Mouse (Mus musculus) limb, embryonic 14.5 days (tissue): Measurements from ENCODE around the gene Aspscr1. TPM values are rescaled to one million over a fixed set of nuclear protein-coding genes. Genes with fewer than 3 reads are reported as not detected.

Experiments
- ATAC-seq: fragments of 200-750 bp; cut with Nextera tagmentation; 2 replicates; pipeline ENCODE4 v1.8.0; 2017; ENCODE audit warnings: low read depth, moderate number of reproducible peaks, moderate TSS enrichment; ENCODE audit not compliant: low FRiP score
- DNase-seq: peaks from one replicate; pipeline ENCODE4 v3.0.0-alpha.2; 2015; ENCODE audit warnings: low spot score
- H3K27ac ChIP-seq: fragments of 300-500 bp; sonication (generic); replicated peaks from 2 replicates; pipeline ENCODE4 v1.5.1; 2014; ENCODE audit warnings: low read depth, mild to moderate bottlenecking, low read length, moderate library complexity, mixed read lengths
- H3K27me3 ChIP-seq: fragments of 300-500 bp; sonication (generic); 2 replicates; pipeline ENCODE4 v1.6.1; 2014; ENCODE audit warnings: low read length, mixed read lengths; ENCODE audit not compliant: control insufficient read depth, insufficient read depth
- H3K36me3 ChIP-seq: fragments of 300-500 bp; sonication (generic); 2 replicates; pipeline ENCODE4 v1.6.1; 2014; ENCODE audit warnings: mild to moderate bottlenecking, low read length, moderate library complexity, mixed read lengths; ENCODE audit not compliant: control insufficient read depth, insufficient read depth
- H3K4me1 ChIP-seq: fragments of 300-500 bp; sonication (generic); 2 replicates; pipeline ENCODE4 v1.6.1; 2014; ENCODE audit warnings: antibody characterized with exemption, low read length, mixed read lengths; ENCODE audit not compliant: control insufficient read depth, insufficient read depth
- H3K4me2 ChIP-seq: fragments of 300-500 bp; sonication (generic); replicated peaks from 2 replicates; pipeline ENCODE4 v1.6.1; 2014; ENCODE audit warnings: low read depth, mild to moderate bottlenecking, low read length, moderate library complexity; ENCODE audit not compliant: severe bottlenecking
- H3K4me3 ChIP-seq: fragments of 300-500 bp; sonication (generic); replicated peaks from 2 replicates; pipeline ENCODE4 v1.5.1; 2014; ENCODE audit warnings: low read length
- H3K9ac ChIP-seq: fragments of 300-500 bp; sonication (generic); 2 replicates; pipeline ENCODE4 v1.6.1; 2014; ENCODE audit warnings: mild to moderate bottlenecking, low read depth, low read length, moderate library complexity; ENCODE audit not compliant: severe bottlenecking
- H3K9me3 ChIP-seq: fragments of 300-500 bp; sonication (generic); 2 replicates; pipeline ENCODE4 v1.6.1; 2016; ENCODE audit warnings: low read length; ENCODE audit not compliant: control insufficient read depth
- POLR2A ChIP-seq: fragments of 200-500 bp; IDR thresholded peaks from 2 replicates; pipeline ENCODE4 v1.8.0; 2012; ENCODE audit warnings: inconsistent platforms, mild to moderate bottlenecking, moderate library complexity, borderline replicate concordance; ENCODE audit not compliant: insufficient read depth, insufficient read length; ENCODE audit errors: extremely low read depth
- WGBS: fragments of 180-500 bp; shearing (Covaris S2); extraction: QIAGEN DNeasy Blood & Tissue Kit; methylation state at CpG from one replicate; pipeline ENCODE4 v1.1.7; 2014; 5-methylcytosine and 5-hydroxymethylcytosine counted together
- polyA plus RNA-seq, 2 experiments: library from polyadenylated mRNA; depleted of rRNA in 1 of 2; stranded (reverse) in 1 of 2; unstranded in 1 of 2; fragments of >200 nt; fragmentation: Nextera tagmentation in 1 of 2; extraction: Ambion mirVana in 1 of 2; gene quantifications; 2 replicates each; pipeline versions ENCODE4 v1.2.1 to v1.2.3; 2012 to 2014

Gene Aspscr1
- polyA plus RNA-seq (2012; rRNA removed) (73.9 and 88.6 TPM in 2 replicates), polyA plus RNA-seq (2014; fragmentation: Nextera tagmentation; extraction: Ambion mirVana) (96.1 and 101 TPM in 2 replicates)

DNA sequence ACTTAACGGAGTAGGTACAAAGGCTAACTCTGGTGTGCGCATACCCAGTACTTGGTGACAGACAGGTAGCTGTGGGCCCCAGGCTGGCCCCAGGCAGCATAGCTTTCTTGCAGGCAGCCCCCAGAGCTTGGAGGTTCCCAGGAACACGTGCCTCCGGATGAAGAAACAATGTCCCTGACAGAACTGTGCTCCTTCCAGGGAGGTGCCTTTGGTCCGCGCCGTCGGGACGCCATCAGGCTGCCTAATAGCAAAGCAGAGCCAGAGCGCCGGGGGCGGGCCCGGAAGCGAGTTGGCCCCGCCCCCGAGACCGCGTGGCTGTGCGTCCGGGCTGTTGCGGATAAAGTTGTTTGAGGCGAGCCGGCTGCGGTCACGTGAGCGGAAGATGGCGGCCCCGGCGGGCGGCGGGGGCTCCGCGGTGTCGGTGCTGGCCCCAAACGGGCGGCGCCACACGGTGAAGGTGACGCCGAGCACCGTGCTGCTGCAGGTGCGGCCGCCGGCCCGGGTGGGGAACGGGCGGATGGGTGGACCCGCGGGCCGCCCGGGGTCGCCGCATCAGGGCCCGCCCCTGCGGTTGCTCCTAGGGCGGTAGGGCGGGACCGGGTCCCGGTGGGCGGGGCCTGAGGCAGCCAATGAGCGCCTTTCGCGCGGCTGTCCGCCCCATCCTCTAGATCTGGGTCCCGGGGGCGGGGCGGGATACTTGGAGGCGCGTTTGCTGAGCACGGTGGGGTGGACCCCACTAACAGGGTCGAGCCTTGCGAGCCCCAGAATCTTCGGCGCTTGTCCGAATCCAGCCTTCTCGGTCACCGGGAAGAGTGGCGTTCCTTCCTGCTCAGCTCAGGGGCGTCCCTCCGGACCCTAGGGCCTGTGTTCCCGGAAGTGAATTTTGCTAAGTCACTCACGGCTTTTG, at the start of gene Aspscr1:
Gene Aspscr1 (plus strand): TSS at position 287 of the 907 bp plus-strand sequence.
- H3K4me3 ChIP-seq = peak within 1 kb of the TSS; percentile 73
- no peaks in the 10 kb centered on the region for H3K9me3 ChIP-seq
- peak; percentile 99 for ATAC-seq
- H3K9ac ChIP-seq = peak within 1 kb of the TSS; percentile 77
- 2% methylated on average over 51 of the region's 83 CpGs for WGBS
- H3K36me3 ChIP-seq = peaks cover 6% of the 10 kb centered on the region
- H3K4me1 ChIP-seq = peaks cover 9% of the 10 kb centered on the region
- H3K27me3 ChIP-seq = no peaks in the 10 kb centered on the region
- TF ChIP-seq POLR2A = peak; percentile 65; the same call in 1 of the 2 replicates
- DNase-seq = peak; percentile 97
- H3K27ac ChIP-seq = peak within 1 kb of the TSS; percentile 79
- peak within 1 kb of the TSS; percentile 91 for H3K4me2 ChIP-seq

DNA sequence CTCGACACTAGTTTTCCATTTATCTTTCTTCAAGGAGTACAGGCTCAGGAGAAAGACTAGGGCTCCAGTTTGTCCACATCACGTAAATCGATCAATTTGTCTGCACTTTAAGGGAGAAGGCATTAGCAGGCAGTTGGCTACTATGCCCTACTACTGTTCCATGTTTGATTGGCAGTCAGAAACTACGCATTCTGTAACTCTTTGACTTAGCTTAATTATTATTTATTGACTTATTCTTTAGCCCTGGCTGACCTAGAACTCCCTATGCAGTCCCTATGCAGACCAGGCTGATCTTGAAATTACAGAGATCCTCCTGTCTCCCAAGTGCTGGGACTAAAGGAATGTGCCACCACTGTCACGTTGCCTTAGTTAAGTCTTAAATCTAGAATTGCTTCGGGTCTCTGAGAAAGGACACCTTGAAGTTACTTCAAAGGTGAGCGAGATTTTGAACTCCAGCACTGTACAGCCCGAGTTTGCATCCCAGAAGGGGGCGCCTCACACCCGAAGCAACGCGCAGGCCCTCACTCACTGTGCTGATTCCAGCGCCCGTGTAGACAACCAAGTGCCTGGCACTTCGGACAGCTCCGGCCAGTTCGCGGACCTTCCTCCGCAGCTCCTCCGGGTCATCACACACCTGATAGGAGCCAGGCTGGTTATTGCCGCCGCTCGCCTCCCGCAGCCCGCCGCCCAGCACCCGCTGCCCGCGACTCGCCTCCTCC, 48.7 kb upstream of the Aspscr1 start:
- peaks cover 54% of the 10 kb centered on the region for H3K36me3 ChIP-seq
- 13% methylated on average over 29 of the region's 30 CpGs for WGBS

DNA sequence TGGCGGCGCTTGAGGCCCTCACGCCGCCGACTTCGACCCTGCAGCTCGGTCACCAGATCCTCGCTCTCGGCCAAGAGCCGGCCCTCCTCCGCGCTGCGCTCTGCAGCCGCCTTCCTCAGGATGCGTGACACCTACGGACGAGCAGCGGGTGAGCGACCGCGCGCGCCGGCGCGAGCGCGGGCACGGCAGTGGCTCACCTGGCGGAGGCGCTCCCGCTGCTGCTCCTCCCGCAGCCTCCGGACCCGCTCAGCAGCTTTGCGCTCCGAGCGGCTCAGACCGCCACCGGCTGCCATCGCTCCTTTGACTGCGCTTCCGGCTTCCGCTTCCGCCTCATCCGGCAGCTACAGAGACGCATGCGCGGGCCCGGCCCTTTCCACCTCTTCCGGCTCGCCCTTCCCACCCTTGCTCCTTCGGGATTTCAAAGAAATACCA, 48.1 kb upstream of the Aspscr1 start:
- H3K9ac ChIP-seq = peak overlapping the region; percentile 66
- H3K27ac ChIP-seq = peak overlapping the region; percentile 53; the same call in 1 of the 2 replicates
- peak; percentile 93 for DNase-seq
- no peaks in the 10 kb centered on the region for H3K27me3 ChIP-seq
- TF ChIP-seq POLR2A = no peak
- H3K36me3 ChIP-seq = peaks cover 57% of the 10 kb centered on the region
- peaks cover 4% of the 10 kb centered on the region; the same call in 1 of the 2 replicates for H3K4me1 ChIP-seq
- H3K4me2 ChIP-seq = peak overlapping the region; percentile 99
- no peaks in the 10 kb centered on the region for H3K9me3 ChIP-seq
- under 1% methylated on average over 27 of the region's 53 CpGs for whole genome bisulfite sequencing
- peak overlapping the region; percentile 94 for H3K4me3 ChIP-seq
- ATAC-seq = peak; percentile 83

More for the DNA sequence above, 48.7 kb upstream of the Aspscr1 start:
- no peaks in the 10 kb centered on the region for H3K27me3 ChIP-seq
- TF ChIP-seq POLR2A = no peak
- H3K9me3 ChIP-seq = no peaks in the 10 kb centered on the region
- peaks cover 4% of the 10 kb centered on the region; the same call in 1 of the 2 replicates for H3K4me1 ChIP-seq
- peak overlapping the region; percentile 99 for H3K4me2 ChIP-seq
- ATAC-seq (peak; percentile 56), DNase-seq (peak; percentile 30)
- H3K27ac ChIP-seq = peak overlapping the region; percentile 53; the same call in 1 of the 2 replicates
- peak overlapping the region; percentile 94 for H3K4me3 ChIP-seq
- peak overlapping the region; percentile 66 for H3K9ac ChIP-seq

DNA sequence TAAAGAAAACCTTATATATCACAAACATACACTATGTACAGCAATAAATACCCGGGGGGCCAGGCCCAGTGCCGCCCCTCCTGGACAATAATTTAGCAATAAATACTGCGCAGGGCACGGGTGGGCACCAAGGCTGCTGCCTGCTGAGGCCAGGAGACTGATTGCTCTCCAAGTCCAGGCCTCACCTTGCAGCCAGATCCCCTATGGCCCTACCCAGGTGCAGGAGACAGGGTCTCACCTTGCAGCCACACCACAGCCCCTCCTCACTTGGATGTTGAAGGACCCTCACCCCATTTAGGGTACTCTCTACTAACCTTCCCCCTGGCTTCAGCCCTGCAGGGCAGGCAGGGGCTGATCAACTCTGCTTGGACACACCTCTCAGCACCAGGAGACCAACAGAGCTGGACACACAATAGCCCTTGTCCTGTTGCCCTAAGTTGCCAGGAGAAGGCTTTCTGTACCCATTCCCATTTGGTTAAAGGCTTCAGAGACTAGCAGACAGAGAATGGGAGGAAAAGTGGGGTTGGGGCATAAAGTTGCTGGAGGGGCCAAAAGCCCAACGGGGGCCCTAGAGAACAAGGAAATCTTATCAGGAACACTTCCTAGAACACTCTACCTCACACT, 47.5 kb upstream of the Aspscr1 start, which contains the start of gene Sirt7:
Gene Sirt7 (minus strand): TSS at position 89 of the 624 bp plus-strand sequence.
- 20% methylated on average over 5 of the region's 5 CpGs for WGBS
- ATAC-seq = peak; percentile 9; the same call in 1 of the 2 replicates

More for the DNA sequence above, 47.5 kb upstream of the Aspscr1 start, which contains the start of gene Sirt7:
- Histone ChIP-seq H3K4me2 (peak within 1 kb of the TSS; percentile 99), H3K9ac (peak within 1 kb of the TSS; percentile 66), H3K9me3 (no peaks in the 10 kb centered on the region), H3K4me1 (peaks cover 4% of the 10 kb centered on the region; the same call in 1 of the 2 replicates), H3K27ac (peak within 1 kb of the TSS; percentile 53; the same call in 1 of the 2 replicates), H3K36me3 (peaks cover 51% of the 10 kb centered on the region), H3K4me3 (peak within 1 kb of the TSS; percentile 94), H3K27me3 (no peaks in the 10 kb centered on the region)
- DNase-seq = no peak
- TF ChIP-seq POLR2A = no peak
